Mouse (Mus musculus): ENCODE measurements around the gene Mtor. TPM values are rescaled to one million over a fixed set of nuclear protein-coding genes. Genes with fewer than 3 reads are reported as not detected.

Gene Mtor
- polyA plus RNA-seq, 1 experiment from 2014 or later = 23.0 TPM

DNA sequence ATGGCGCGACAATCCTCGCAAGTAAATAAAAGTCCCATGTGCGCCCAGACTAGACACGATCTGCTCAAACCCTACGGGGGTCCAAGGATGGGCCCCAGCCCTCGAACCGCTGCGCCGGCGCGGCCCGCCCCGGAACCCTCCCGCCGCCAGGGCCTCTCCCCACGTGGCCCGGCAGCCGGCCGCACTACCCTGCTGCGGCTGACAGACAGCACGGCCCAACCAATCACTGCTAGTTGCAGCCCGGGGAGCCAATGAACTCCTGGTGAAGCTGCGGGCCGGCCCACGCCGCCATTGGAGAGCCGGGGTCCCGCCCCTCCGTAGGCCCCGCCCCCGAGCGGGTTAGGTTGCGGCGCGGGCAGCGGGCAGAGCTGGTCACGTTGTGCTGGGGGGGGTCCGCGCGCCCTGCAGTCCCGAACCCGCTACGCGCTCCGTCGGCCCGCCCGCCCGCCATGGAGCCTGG lies 142.8 kb downstream of the Mtor start, which contains the start of gene Srm:
TSS of gene Srm (plus strand) at position 333 of the 460 bp plus-strand sequence.
- WGBS = under 1% methylated on average over 30 of the region's 50 CpGs
- Histone ChIP-seq H3K9ac (peak within 1 kb of the TSS; percentile 89), H3K27ac (replicated peaks) (peak within 1 kb of the TSS; percentile 82), H3K36me3 (peaks cover 32% of the 10 kb centered on the region), H3K9me3 (no peaks in the 10 kb centered on the region), H3K27me3 (no peaks in the 10 kb centered on the region), H3K4me2 (peak within 1 kb of the TSS; percentile 87), H3K4me1 (replicated peaks) (peaks cover 19% of the 10 kb centered on the region), H3K4me3 (peak within 1 kb of the TSS; percentile 90)
- ATAC-seq (ENCODE audit: low read depth) = peak; percentile 99

DNA sequence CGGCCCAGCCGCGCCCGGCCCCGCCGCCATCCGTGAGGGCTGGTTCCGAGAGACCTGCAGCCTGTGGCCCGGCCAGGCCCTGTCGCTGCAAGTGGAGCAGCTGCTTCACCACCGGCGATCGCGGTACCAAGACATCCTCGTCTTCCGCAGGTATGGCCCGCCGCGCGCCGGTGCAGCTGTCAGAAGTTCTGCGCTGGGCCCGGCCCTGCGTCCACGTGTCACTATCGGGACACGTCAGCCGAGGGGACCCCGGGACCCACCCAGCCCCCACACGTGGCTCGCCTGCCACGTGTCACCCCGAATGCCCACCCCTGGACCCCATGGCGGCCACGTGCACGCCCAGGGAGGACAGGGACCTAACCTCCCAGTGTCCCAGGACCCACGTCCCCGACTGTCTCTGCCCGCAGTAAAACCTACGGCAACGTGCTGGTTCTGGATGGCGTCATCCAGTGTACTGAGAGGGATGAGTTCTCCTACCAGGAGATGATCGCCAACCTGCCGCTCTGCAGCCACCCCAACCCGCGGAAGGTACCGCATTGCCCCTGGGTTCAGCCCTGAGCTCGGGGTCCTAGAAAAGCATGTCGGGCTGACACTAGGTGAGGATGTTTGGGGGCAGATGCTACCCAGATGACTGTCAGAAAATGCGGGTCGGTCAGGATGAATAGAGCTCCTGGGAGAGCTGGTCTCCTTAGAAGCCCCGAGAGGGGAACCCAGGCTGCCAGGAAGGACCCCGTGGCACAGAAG lies 143.4 kb downstream of the Mtor start:
- WGBS = under 1% methylated on average over 51 of the region's 53 CpGs
- Histone ChIP-seq H3K36me3 (peaks cover 38% of the 10 kb centered on the region), H3K9me3 (no peaks in the 10 kb centered on the region), H3K27me3 (no peaks in the 10 kb centered on the region), H3K4me1 (replicated peaks) (peaks cover 19% of the 10 kb centered on the region), H3K4me3 (peak overlapping the region; percentile 90), H3K4me2 (peak overlapping the region; percentile 87), H3K9ac (peak overlapping the region; percentile 89), H3K27ac (replicated peaks) (peak overlapping the region; percentile 67)
- peak; percentile 71 for ATAC-seq (ENCODE audit: low read depth)

DNA sequence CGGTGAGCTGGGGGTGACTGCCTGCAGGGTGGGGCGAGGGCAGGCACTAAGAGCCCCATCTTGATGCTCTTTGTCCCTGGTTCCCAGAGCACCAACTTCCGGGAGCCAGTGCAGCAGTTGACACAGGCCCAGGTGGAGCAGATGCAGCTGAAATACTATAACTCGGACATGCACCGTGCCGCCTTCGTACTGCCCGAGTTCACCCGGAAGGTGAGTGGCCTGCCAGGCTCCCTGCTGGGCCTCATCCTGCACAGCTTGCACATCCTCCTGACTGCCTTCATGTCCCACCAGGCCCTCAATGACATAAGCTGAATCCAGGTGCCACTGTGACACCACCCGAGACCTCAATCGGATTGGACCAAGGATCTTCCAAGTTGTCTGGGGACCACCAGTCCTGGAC lies 145.6 kb downstream of the Mtor start:
- Histone ChIP-seq H3K4me1 (replicated peaks) (peaks cover 19% of the 10 kb centered on the region), H3K36me3 (peaks cover 59% of the 10 kb centered on the region), H3K9me3 (no peaks in the 10 kb centered on the region), H3K4me2 (no peak overlapping the region), H3K27me3 (no peaks in the 10 kb centered on the region), H3K4me3 (no peak overlapping the region), H3K27ac (replicated peaks) (no peak overlapping the region), H3K9ac (no peak overlapping the region)
- WGBS = 95% methylated on average over 11 of the region's 11 CpGs
- no peak for ATAC-seq (ENCODE audit: low read depth)

DNA sequence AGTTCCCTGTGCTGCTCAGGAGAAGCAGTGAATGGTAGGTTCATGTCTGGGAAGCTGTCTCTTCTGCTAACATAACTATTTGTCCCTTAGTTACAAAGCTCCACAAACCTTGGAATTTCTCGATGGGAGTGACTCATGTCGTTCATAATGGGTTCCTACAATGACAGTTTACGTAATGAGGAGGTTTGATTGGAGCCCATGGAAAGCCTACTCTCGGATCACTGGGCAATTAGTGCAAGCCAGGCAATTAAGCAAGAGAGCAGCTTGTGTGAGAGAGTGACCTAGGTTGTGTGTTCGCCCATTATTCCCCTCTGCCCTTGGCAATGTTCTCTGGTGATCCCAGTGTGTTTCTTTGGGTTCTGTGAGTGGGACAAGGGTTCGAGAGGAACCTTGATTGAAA lies 147.5 kb downstream of the Mtor start:
- Histone ChIP-seq H3K4me1 (replicated peaks) (peaks cover 14% of the 10 kb centered on the region), H3K36me3 (peaks cover 65% of the 10 kb centered on the region), H3K4me2 (no peak overlapping the region), H3K27ac (replicated peaks) (no peak overlapping the region), H3K4me3 (no peak overlapping the region), H3K27me3 (no peaks in the 10 kb centered on the region), H3K9ac (no peak overlapping the region), H3K9me3 (no peaks in the 10 kb centered on the region)
- no peak for ATAC-seq (ENCODE audit: low read depth)
- 85% methylated on average over 6 of the region's 6 CpGs for WGBS

DNA sequence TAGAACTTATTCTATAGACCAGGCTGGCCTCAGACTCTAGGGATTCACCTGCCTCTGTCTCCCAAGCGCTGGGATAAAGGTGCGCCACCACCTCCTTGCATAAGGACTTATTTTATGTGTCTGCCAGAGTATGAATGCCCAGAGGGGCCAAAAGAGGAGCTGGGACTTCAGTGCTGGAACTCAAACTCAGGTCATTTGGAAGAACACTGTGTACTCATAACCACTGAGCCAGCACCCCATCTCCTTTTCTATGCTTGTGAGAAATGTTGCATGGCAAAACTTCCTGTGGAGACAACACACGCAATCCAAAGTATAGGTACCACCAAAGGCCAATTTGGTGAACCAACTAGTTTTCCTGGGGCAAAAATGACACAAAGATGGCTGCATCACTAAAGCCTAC lies 148.3 kb downstream of the Mtor start:
- no peak for ATAC-seq (ENCODE audit: low read depth)
- Histone ChIP-seq H3K4me1 (replicated peaks) (peaks cover 14% of the 10 kb centered on the region), H3K9me3 (no peaks in the 10 kb centered on the region), H3K27me3 (no peaks in the 10 kb centered on the region), H3K9ac (no peak overlapping the region), H3K27ac (replicated peaks) (no peak overlapping the region), H3K4me3 (no peak overlapping the region), H3K36me3 (peaks cover 65% of the 10 kb centered on the region), H3K4me2 (no peak overlapping the region)
- WGBS = 98% methylated on average over 3 of the region's 3 CpGs

DNA sequence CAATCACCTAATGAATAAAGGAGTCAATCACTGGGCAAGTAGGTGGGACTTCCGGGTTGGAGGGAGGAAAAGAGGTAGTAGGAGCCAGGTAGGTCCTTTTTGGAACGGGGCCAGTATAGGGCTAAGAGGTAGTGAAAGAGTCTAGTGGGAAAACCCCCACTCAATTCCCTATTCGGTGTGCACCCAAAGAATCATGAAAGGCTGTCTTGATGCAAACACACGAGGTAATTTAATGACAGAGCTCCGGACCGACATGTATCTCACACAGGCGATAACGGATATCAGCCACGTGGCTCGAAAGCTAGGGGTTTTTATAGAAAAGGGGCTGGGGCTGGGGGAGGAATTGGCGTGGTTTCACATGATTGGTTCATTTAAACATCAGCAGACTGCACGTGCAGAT lies 150.4 kb downstream of the Mtor start:
- no peaks in the 10 kb centered on the region for H3K27me3 ChIP-seq
- WGBS = 96% methylated on average over 12 of the region's 12 CpGs
- no peak overlapping the region for H3K4me2 ChIP-seq
- H3K4me1 ChIP-seq (replicated peaks) = no peaks in the 10 kb centered on the region
- H3K9ac ChIP-seq = no peak overlapping the region
- no peak for ATAC-seq (ENCODE audit: low read depth)
- H3K27ac ChIP-seq (replicated peaks) = no peak overlapping the region
- peaks cover 56% of the 10 kb centered on the region for H3K36me3 ChIP-seq
- no peak overlapping the region for H3K4me3 ChIP-seq
- no peaks in the 10 kb centered on the region for H3K9me3 ChIP-seq

DNA sequence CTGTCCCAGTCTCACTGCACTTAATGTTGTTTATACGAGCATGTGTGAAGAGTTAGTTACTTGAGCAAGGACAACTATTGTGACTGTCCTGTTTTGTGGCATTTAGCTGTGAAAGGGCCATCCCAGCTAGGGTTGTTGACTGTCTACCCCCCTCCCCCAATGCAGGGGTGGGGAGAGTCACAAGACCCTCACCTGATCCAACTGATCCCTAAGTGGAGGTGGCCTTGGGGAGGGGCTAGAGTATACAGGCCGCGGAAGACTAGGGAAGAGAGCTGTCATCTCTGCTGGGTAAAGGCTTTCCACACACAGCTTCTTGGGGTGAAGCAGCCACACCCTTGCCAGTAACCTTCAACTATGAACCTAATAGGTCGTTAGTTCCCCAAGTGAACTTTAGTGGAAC lies 151.9 kb downstream of the Mtor start:
- no peaks in the 10 kb centered on the region for H3K4me1 ChIP-seq (replicated peaks)
- H3K27ac ChIP-seq (replicated peaks) = no peak overlapping the region
- ATAC-seq (ENCODE audit: low read depth) = no peak
- H3K9ac ChIP-seq = no peak overlapping the region
- WGBS = 94% methylated on average over 4 of the region's 4 CpGs
- H3K36me3 ChIP-seq = peaks cover 41% of the 10 kb centered on the region
- no peaks in the 10 kb centered on the region for H3K27me3 ChIP-seq
- H3K9me3 ChIP-seq = no peaks in the 10 kb centered on the region
- H3K4me3 ChIP-seq = no peak overlapping the region
- H3K4me2 ChIP-seq = no peak overlapping the region

DNA sequence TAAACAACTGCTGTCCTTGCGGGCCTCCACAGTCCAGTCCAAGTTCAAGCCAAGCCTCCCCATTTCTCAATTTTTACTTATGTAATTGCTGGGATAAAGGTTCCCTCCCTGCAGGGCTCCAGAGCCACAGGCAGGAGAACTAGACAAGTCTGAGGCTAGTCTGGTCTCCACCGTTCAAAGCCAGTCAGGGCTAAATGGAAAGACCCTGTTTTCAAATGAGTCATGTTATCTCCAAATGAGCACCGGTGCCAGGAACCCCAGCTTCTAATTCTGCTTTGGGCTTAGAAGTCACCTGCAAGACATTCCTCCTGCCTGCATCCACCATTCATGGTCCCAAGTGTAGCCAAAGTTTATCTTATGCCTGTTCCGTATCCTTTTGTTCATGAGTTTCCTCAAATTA lies 153.5 kb downstream of the Mtor start:
- Histone ChIP-seq H3K27ac (replicated peaks) (no peak overlapping the region), H3K36me3 (peaks cover 26% of the 10 kb centered on the region), H3K4me3 (no peak overlapping the region), H3K9me3 (no peaks in the 10 kb centered on the region), H3K4me1 (replicated peaks) (no peaks in the 10 kb centered on the region), H3K9ac (no peak overlapping the region), H3K27me3 (no peaks in the 10 kb centered on the region), H3K4me2 (no peak overlapping the region)
- WGBS = 84% methylated on average over 4 of the region's 4 CpGs
- ATAC-seq (ENCODE audit: low read depth) = no peak

DNA sequence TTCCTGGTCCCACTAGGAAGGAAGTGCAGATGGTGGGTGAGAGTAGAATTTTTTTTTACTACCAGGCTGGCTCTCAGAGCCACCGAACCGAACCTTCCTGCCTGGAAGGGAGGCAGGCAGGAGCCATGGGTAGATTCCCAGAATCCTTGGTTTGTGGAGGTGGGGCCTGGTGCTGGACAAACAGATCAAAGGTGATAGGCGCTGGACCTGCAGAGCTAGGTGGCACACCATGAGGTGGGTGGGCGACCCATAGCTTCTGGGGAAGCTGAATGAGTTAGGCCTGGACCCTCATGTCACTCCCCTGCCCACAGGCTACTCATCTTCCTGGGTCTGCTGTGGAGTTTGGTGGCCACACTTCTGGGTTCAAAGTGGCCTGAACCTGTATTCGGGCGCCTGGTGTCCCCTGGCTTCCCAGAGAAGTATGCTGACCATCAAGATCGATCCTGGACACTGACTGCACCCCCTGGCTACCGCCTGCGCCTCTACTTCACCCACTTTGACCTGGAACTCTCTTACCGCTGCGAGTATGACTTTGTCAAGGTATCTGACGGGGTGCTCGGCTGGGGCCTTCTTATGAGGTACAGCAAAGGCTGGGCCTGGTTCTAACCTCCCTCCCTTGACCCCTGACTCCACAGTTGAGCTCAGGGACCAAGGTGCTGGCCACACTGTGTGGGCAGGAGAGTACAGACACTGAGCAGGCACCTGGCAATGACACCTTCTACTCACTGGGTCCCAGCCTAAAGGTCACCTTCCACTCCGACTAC lies 154.1 kb downstream of the Mtor start, which contains the start of gene Masp2:
TSS of gene Masp2 (plus strand) at position 198 of the 764 bp plus-strand sequence.
- H3K27me3 ChIP-seq = no peaks in the 10 kb centered on the region
- WGBS = 90% methylated on average over 14 of the region's 14 CpGs
- H3K4me2 ChIP-seq = no peak within 1 kb of the TSS
- no peaks in the 10 kb centered on the region for H3K4me1 ChIP-seq (replicated peaks)
- no peak within 1 kb of the TSS for H3K27ac ChIP-seq (replicated peaks)
- no peaks in the 10 kb centered on the region for H3K9me3 ChIP-seq
- no peak within 1 kb of the TSS for H3K4me3 ChIP-seq
- ATAC-seq (ENCODE audit: low read depth) = no peak
- H3K9ac ChIP-seq = no peak within 1 kb of the TSS
- peaks cover 25% of the 10 kb centered on the region for H3K36me3 ChIP-seq

DNA sequence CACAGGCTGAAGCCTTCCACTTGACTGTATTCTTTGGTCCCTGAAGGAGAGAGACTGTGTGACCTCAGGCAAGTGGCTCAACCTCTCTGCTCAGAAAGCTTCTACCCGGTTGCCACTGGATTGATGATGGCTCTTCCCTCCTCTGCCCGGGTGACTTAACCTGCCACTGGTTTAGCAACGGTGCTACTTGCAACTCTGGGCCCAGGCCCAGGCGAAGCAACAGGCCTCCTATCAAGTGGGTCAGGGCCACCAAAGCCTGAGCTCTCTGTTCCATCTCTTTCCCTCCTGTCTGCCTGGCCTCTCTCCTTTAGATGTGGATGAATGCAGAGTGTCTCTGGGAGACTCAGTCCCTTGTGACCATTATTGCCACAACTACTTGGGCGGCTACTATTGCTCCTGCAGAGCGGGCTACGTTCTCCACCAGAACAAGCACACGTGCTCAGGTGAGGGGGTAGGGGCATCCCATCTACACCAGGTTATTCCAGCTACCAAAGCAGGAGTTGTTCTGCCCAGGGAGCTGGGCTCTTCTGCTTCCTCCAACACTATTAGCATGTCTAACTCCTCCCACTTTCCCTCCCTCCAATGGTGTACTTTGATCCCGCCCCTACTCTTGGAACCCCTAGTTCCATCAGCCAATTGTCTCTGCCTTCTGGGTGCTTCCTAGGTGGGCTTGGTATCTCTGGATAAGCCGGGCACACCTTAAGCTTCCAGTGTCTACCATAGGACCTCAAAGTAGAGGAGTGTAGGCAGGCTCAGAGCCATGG lies 155.1 kb downstream of the Mtor start:
- 70% methylated on average over 10 of the region's 10 CpGs for WGBS
- H3K4me1 ChIP-seq (replicated peaks) = no peaks in the 10 kb centered on the region
- H3K27ac ChIP-seq (replicated peaks) = no peak overlapping the region
- H3K36me3 ChIP-seq = peaks cover 16% of the 10 kb centered on the region
- no peak overlapping the region for H3K9ac ChIP-seq
- H3K4me2 ChIP-seq = no peak overlapping the region
- no peaks in the 10 kb centered on the region for H3K9me3 ChIP-seq
- no peaks in the 10 kb centered on the region for H3K27me3 ChIP-seq
- peak; percentile 17; the same call in 1 of the 2 replicates for ATAC-seq (ENCODE audit: low read depth)
- no peak overlapping the region for H3K4me3 ChIP-seq

DNA sequence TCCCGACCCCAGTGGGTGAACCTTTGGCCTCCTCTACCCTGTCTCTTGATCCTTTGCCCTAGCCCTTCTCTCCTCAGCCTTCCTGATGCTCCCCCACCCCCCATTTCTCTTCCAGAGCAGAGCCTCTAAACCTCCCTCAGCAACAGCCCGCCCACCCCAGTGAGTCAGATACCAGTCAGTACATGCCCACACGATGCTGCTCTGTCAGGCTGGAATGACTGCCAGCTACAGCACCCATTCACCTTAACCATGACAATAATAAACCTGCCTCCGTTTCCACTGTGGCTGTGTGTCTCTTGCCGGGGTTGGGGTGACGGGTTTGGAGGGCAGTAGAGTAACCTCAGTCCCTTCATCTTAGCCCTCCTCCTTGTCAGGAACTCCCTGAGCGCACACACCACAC lies 155.7 kb downstream of the Mtor start:
- no peak overlapping the region for H3K4me3 ChIP-seq
- H3K4me1 ChIP-seq (replicated peaks) = no peaks in the 10 kb centered on the region
- ATAC-seq (ENCODE audit: low read depth) = no peak
- H3K27ac ChIP-seq (replicated peaks) = no peak overlapping the region
- WGBS = 82% methylated on average over 7 of the region's 7 CpGs
- H3K9me3 ChIP-seq = no peaks in the 10 kb centered on the region
- H3K36me3 ChIP-seq = peaks cover 11% of the 10 kb centered on the region
- no peak overlapping the region for H3K9ac ChIP-seq
- H3K4me2 ChIP-seq = no peak overlapping the region
- no peaks in the 10 kb centered on the region for H3K27me3 ChIP-seq
